ENCODE assay signal across 9 mouse cellular contexts in the genomic region with DNA sequence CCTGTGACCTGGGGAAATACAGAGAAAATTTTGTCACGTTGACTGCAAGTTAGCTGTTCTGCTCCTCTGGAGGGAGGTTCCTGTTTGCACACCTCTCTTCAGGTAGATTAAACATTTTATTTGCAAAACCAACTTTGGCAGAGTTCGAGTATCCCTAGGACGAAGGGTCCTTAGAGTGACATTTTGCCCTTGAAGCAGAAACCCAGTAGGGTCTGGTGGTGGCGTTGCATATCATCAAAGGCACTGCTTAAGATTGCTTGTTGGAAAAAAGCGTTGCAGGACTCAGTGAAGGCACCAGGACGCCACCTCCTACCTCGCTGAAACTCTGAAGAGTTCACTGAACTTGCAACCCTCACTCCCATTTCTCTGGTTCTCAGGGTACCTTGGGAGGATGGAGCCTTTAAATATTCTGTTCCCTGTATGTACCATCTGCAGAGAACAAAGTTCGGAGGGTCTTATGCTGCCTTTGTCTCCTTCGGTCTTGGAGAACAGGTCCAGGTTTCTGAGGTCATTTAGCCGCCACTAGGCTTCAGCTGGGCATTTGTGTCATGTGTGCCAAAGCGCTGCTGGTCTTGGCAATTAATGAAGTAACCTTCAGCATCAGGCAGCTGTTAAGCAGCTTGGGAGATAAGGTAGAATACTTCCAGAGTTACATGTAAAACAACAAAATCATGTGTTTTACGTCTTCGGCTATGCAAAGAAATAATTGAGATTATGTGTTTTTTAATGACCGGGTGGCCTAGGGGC.
DNase-seq lines count a peak whose midpoint lies in the region; ATAC-seq and TF ChIP-seq lines count a peak whose summit lies in the region.
"Had no signal": no experiment of that assay in that cellular context is flagged by ENCODE, and none has a peak within 500 bp of the region (broad histone marks: within the 10 kb centered on the region; RNA-seq: fewer than 3 reads in every experiment).

No protein-coding gene starts in this region.

- H3K27ac ChIP-seq in layer of hippocampus, adult 2 months: peak overlapping the region; percentile 79
- no peak overlapping the region for H3K27ac ChIP-seq in forebrain, embryonic 11.5 days (ENCODE audit: low read depth, low read length)
- H3K27ac ChIP-seq in limb, embryonic 14.5 days (replicated peaks; ENCODE audit: low read depth, low read length): no peak overlapping the region
- no peak overlapping the region for H3K27ac ChIP-seq in stomach, embryonic 14.5 days (ENCODE audit: low read length)

- no peak for TF ChIP-seq CTCF in layer of hippocampus, adult 2 months (conservative IDR thresholded peaks at IDR 0.05)

- no peak for TF ChIP-seq POLR2A in limb, embryonic 14.5 days (IDR thresholded peaks at IDR 0.05; ENCODE audit: borderline replicate concordance, extremely low read depth, insufficient read depth, insufficient read length)

- no peak for ATAC-seq in forebrain, embryonic 11.5 days (replicated peaks; ENCODE audit: low FRiP score)
- ATAC-seq in limb, embryonic 14.5 days (ENCODE audit: low FRiP score, low read depth): no peak
- ATAC-seq in stomach, embryonic 14.5 days (ENCODE audit: insufficient number of reproducible peaks, insufficient read depth, low FRiP score, low read depth): no peak

- H3K4me2 ChIP-seq in forebrain, embryonic 11.5 days (ENCODE audit: low read depth, low read length, severe bottlenecking): peak overlapping the region; percentile 92
- H3K4me2 ChIP-seq in limb, embryonic 14.5 days (replicated peaks; ENCODE audit: low read depth, low read length, severe bottlenecking): peak overlapping the region; percentile 89
- peak overlapping the region; percentile 95 for H3K4me2 ChIP-seq in stomach, embryonic 14.5 days (replicated peaks; ENCODE audit: low read depth, low read length)

- no peaks in the 10 kb centered on the region for H3K27me3 ChIP-seq in forebrain, embryonic 11.5 days (ENCODE audit: control insufficient read depth, insufficient read depth, low read length)
- H3K27me3 ChIP-seq in limb, embryonic 14.5 days (ENCODE audit: control insufficient read depth, insufficient read depth, low read length): no peaks in the 10 kb centered on the region
- H3K27me3 ChIP-seq in stomach, embryonic 14.5 days (ENCODE audit: control insufficient read depth, insufficient read depth, low read length): no peaks in the 10 kb centered on the region
- H3K27me3 ChIP-seq: Patski had no signal

- H3K4me1 ChIP-seq in forebrain, embryonic 11.5 days (replicated peaks; ENCODE audit: control insufficient read depth, insufficient read depth, low read length): peaks cover 6% of the 10 kb centered on the region; the same call in 1 of the 2 replicates
- peaks cover 35% of the 10 kb centered on the region for H3K4me1 ChIP-seq in limb, embryonic 14.5 days (ENCODE audit: control insufficient read depth, insufficient read depth, low read length)
- peaks cover 16% of the 10 kb centered on the region for H3K4me1 ChIP-seq in stomach, embryonic 14.5 days (ENCODE audit: control insufficient read depth, insufficient read depth, low read length)

- H3K9me3 ChIP-seq in forebrain, embryonic 11.5 days (ENCODE audit: control insufficient read depth, low read length): no peaks in the 10 kb centered on the region
- no peaks in the 10 kb centered on the region for H3K9me3 ChIP-seq in limb, embryonic 14.5 days (ENCODE audit: control insufficient read depth, low read length)
- H3K9me3 ChIP-seq in stomach, embryonic 14.5 days (ENCODE audit: control insufficient read depth, low read depth, low read length): no peaks in the 10 kb centered on the region

- H3K9ac ChIP-seq in forebrain, embryonic 11.5 days (ENCODE audit: low read length): peak overlapping the region; percentile 52
- H3K9ac ChIP-seq in limb, embryonic 14.5 days (ENCODE audit: low read depth, low read length, severe bottlenecking): peak overlapping the region; percentile 74
- peak overlapping the region; percentile 55 for H3K9ac ChIP-seq in stomach, embryonic 14.5 days (replicated peaks; ENCODE audit: low read depth, low read length)

- H3K4me3 ChIP-seq in layer of hippocampus, adult 2 months: peak overlapping the region; percentile 83
- peak overlapping the region; percentile 49 for H3K4me3 ChIP-seq in forebrain, embryonic 11.5 days (ENCODE audit: low read depth, low read length)
- peak overlapping the region; percentile 73 for H3K4me3 ChIP-seq in limb, embryonic 14.5 days (replicated peaks; ENCODE audit: low read length)
- H3K4me3 ChIP-seq in stomach, embryonic 14.5 days (ENCODE audit: low read depth, low read length): peak overlapping the region; percentile 71

- DNase-seq in layer of hippocampus, adult 2 months (ENCODE audit: low spot score in 2 of 2): no peak
- no peak for DNase-seq in layer of hippocampus, postnatal 36 days
- DNase-seq in forebrain, embryonic 11.5 days (ENCODE audit: low spot score): no peak
- DNase-seq in limb, embryonic 14.5 days (ENCODE audit: low spot score): no peak
- no peak for DNase-seq in cerebellum, postnatal 4 days (ENCODE audit: low spot score in 2 of 2)
- no peak for DNase-seq in frontal cortex, postnatal 25 days (ENCODE audit: low spot score in 2 of 2)
- no peak for DNase-seq in right cerebral cortex, postnatal 36 days (ENCODE audit: low spot score in 2 of 2)

- WGBS in forebrain, embryonic 11.5 days: 43% methylated on average over 14 of the region's 14 CpGs
- WGBS in limb, embryonic 14.5 days: 36% methylated on average over 14 of the region's 14 CpGs
- 51% methylated on average over 14 of the region's 14 CpGs for WGBS in stomach, embryonic 14.5 days

- no peaks in the 10 kb centered on the region for H3K36me3 ChIP-seq in forebrain, embryonic 11.5 days (ENCODE audit: control insufficient read depth, insufficient read depth, low read length)
- no peaks in the 10 kb centered on the region for H3K36me3 ChIP-seq in limb, embryonic 14.5 days (ENCODE audit: control insufficient read depth, insufficient read depth, low read length)
- H3K36me3 ChIP-seq in stomach, embryonic 14.5 days (ENCODE audit: control insufficient read depth, insufficient read depth, low read length): no peaks in the 10 kb centered on the region
